Mouse (Mus musculus): ENCODE measurements around the gene Hs1bp3. TPM values are rescaled to one million over a fixed set of nuclear protein-coding genes. Genes with fewer than 3 reads are reported as not detected.

Gene Hs1bp3
- polyA plus RNA-seq, 2 experiments = 12.6 to 16.7 TPM

DNA sequence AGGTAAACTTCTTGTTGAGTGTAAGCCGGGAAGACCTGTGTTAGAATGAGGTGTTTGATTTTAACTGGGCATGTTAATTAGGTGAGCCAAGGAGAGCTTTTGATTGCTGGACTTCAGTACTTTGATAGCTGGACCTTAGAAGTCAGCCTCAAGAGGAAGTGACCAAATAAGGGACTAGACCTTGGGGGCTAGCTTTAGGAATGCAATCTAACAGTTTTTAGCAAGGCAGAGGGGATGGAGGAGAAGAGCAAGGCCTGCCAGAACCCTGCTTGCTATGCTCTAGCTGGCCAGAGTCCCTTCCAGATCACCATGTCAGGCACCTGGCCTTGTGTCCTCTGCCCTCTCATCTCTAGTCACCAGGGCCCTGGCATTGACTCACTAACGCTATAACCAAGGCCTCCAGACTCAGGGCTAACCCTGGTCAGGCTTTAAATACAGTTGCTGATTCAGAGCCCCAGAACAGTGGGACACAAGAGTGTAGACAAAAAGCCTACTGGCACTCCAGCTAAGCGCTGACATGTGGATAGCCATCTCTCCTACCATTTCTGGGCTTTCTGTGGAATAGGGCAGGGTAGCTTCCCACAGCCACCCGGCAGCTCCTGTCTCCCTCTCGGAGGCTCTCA is 45.2 kb downstream of the Hs1bp3 start:
- H3K27ac ChIP-seq (replicated peaks; ENCODE audit: low read depth, low read length) = no peak overlapping the region
- no peak for ATAC-seq (ENCODE audit: low FRiP score, low read depth)
- peaks cover 3% of the 10 kb centered on the region for H3K4me1 ChIP-seq (ENCODE audit: control insufficient read depth, insufficient read depth, low read length)
- no peak overlapping the region for H3K4me2 ChIP-seq (replicated peaks; ENCODE audit: low read depth, low read length, severe bottlenecking)
- WGBS = 64% methylated on average over 5 of the region's 5 CpGs
- no peak for DNase-seq (ENCODE audit: low spot score)
- no peak for TF ChIP-seq POLR2A (IDR thresholded peaks at IDR 0.05; ENCODE audit: borderline replicate concordance, extremely low read depth, insufficient read depth, insufficient read length)
- H3K27me3 ChIP-seq (ENCODE audit: control insufficient read depth, insufficient read depth, low read length) = no peaks in the 10 kb centered on the region
- H3K9me3 ChIP-seq (ENCODE audit: control insufficient read depth, low read length) = no peaks in the 10 kb centered on the region
- H3K4me3 ChIP-seq (replicated peaks; ENCODE audit: low read length) = no peak overlapping the region
- no peaks in the 10 kb centered on the region for H3K36me3 ChIP-seq (ENCODE audit: control insufficient read depth, insufficient read depth, low read length)
- no peak overlapping the region for H3K9ac ChIP-seq (ENCODE audit: low read depth, low read length, severe bottlenecking)

GRCm38 (mm10) chr12:8359418-8360112 is 46.3 kb downstream of the Hs1bp3 start:
- Histone ChIP-seq H3K9ac (ENCODE audit: low read depth, low read length, severe bottlenecking) (no peak overlapping the region), H3K27me3 (ENCODE audit: control insufficient read depth, insufficient read depth, low read length) (no peaks in the 10 kb centered on the region), H3K27ac (replicated peaks; ENCODE audit: low read depth, low read length) (no peak overlapping the region), H3K4me3 (replicated peaks; ENCODE audit: low read length) (no peak overlapping the region), H3K4me2 (replicated peaks; ENCODE audit: low read depth, low read length, severe bottlenecking) (no peak overlapping the region), H3K4me1 (ENCODE audit: control insufficient read depth, insufficient read depth, low read length) (peaks cover 3% of the 10 kb centered on the region), H3K9me3 (ENCODE audit: control insufficient read depth, low read length) (no peaks in the 10 kb centered on the region), H3K36me3 (ENCODE audit: control insufficient read depth, insufficient read depth, low read length) (no peaks in the 10 kb centered on the region)
- WGBS = 90% methylated on average over 3 of the region's 3 CpGs
- no peak for DNase-seq (ENCODE audit: low spot score)
- TF ChIP-seq POLR2A (IDR thresholded peaks at IDR 0.05; ENCODE audit: borderline replicate concordance, extremely low read depth, insufficient read depth, insufficient read length) = no peak
- no peak for ATAC-seq (ENCODE audit: low FRiP score, low read depth)

DNA sequence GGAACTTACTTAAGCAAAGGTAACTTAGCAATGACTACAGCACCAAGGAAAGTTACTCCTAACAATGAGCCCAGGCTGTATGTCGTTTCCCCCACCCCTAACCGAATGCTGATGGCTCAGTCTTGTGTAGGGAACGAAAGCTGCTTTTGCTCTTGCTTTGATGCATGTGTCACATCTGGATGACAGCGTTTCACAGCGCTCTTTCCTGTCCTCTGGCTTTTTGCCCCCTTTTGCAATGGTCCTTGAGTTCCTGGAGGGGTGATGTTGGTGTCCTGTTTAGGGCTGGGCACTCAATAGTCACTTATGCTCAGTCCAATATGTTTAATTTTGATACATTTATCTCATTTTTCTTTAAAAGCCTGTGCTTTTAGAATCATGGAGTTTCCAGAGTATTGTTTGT is 48.6 kb downstream of the Hs1bp3 start:
- no peak overlapping the region for H3K4me2 ChIP-seq (replicated peaks; ENCODE audit: low read depth, low read length, severe bottlenecking)
- DNase-seq (ENCODE audit: low spot score) = no peak
- H3K4me3 ChIP-seq (replicated peaks; ENCODE audit: low read length) = no peak overlapping the region
- 51% methylated on average over 5 of the region's 5 CpGs for WGBS
- no peaks in the 10 kb centered on the region for H3K36me3 ChIP-seq (ENCODE audit: control insufficient read depth, insufficient read depth, low read length)
- H3K9ac ChIP-seq (ENCODE audit: low read depth, low read length, severe bottlenecking) = no peak overlapping the region
- ATAC-seq (ENCODE audit: low FRiP score, low read depth) = no peak
- no peak for TF ChIP-seq POLR2A (IDR thresholded peaks at IDR 0.05; ENCODE audit: borderline replicate concordance, extremely low read depth, insufficient read depth, insufficient read length)
- no peaks in the 10 kb centered on the region for H3K27me3 ChIP-seq (ENCODE audit: control insufficient read depth, insufficient read depth, low read length)
- no peak overlapping the region for H3K27ac ChIP-seq (replicated peaks; ENCODE audit: low read depth, low read length)
- H3K4me1 ChIP-seq (ENCODE audit: control insufficient read depth, insufficient read depth, low read length) = peaks cover 3% of the 10 kb centered on the region
- H3K9me3 ChIP-seq (ENCODE audit: control insufficient read depth, low read length) = no peaks in the 10 kb centered on the region

GRCm38 (mm10) chr12:8362400-8362799 is 49.2 kb downstream of the Hs1bp3 start:
- Histone ChIP-seq H3K9ac (ENCODE audit: low read depth, low read length, severe bottlenecking) (no peak overlapping the region), H3K36me3 (ENCODE audit: control insufficient read depth, insufficient read depth, low read length) (no peaks in the 10 kb centered on the region), H3K4me3 (replicated peaks; ENCODE audit: low read length) (no peak overlapping the region), H3K27me3 (ENCODE audit: control insufficient read depth, insufficient read depth, low read length) (no peaks in the 10 kb centered on the region), H3K27ac (replicated peaks; ENCODE audit: low read depth, low read length) (no peak overlapping the region), H3K4me1 (ENCODE audit: control insufficient read depth, insufficient read depth, low read length) (peaks cover 1% of the 10 kb centered on the region), H3K9me3 (ENCODE audit: control insufficient read depth, low read length) (no peaks in the 10 kb centered on the region), H3K4me2 (replicated peaks; ENCODE audit: low read depth, low read length, severe bottlenecking) (no peak overlapping the region)
- DNase-seq (ENCODE audit: low spot score) (no peak), ATAC-seq (ENCODE audit: low FRiP score, low read depth) (no peak)
- 75% methylated on average over 7 of the region's 7 CpGs for WGBS
- TF ChIP-seq POLR2A (IDR thresholded peaks at IDR 0.05; ENCODE audit: borderline replicate concordance, extremely low read depth, insufficient read depth, insufficient read length) = no peak

- ATAC-seq (ENCODE audit: low FRiP score, low read depth) = no peak
- H3K4me1 ChIP-seq (ENCODE audit: control insufficient read depth, insufficient read depth, low read length) = no peaks in the 10 kb centered on the region
- WGBS = 15% methylated on average over 6 of the region's 6 CpGs
- no peaks in the 10 kb centered on the region for H3K36me3 ChIP-seq (ENCODE audit: control insufficient read depth, insufficient read depth, low read length)
- no peak overlapping the region for H3K9ac ChIP-seq (ENCODE audit: low read depth, low read length, severe bottlenecking)
- no peak overlapping the region for H3K4me3 ChIP-seq (replicated peaks; ENCODE audit: low read length)
- no peak for DNase-seq (ENCODE audit: low spot score)
- no peak overlapping the region for H3K27ac ChIP-seq (replicated peaks; ENCODE audit: low read depth, low read length)
- TF ChIP-seq POLR2A (IDR thresholded peaks at IDR 0.05; ENCODE audit: borderline replicate concordance, extremely low read depth, insufficient read depth, insufficient read length) = no peak
- H3K27me3 ChIP-seq (ENCODE audit: control insufficient read depth, insufficient read depth, low read length) = no peaks in the 10 kb centered on the region
- no peak overlapping the region for H3K4me2 ChIP-seq (replicated peaks; ENCODE audit: low read depth, low read length, severe bottlenecking)
- H3K9me3 ChIP-seq (ENCODE audit: control insufficient read depth, low read length) = no peaks in the 10 kb centered on the region
Observed at GRCm38 (mm10) chr12:8364321-8364838, 51.1 kb downstream of the Hs1bp3 start.

Data from limb, embryonic 14.5 days (tissue).